Mouse (Mus musculus) ES-Bruce4 (cell line): ENCODE measurements around the gene Cenpt. TPM values are rescaled to one million over a fixed set of nuclear protein-coding genes. Genes with fewer than 3 reads are reported as not detected.

Source experiments
- H3K27ac ChIP-seq: 2 replicates; pipeline ENCODE4 v1.5.1; 2012; ENCODE audit warnings: low read length, inconsistent platforms; ENCODE audit not compliant: insufficient read depth
- H3K27me3 ChIP-seq: 2 replicates; pipeline ENCODE4 v1.6.1; 2012; ENCODE audit warnings: mild to moderate bottlenecking, low read length, inconsistent platforms; ENCODE audit not compliant: control insufficient read depth, poor library complexity, insufficient read depth, severe bottlenecking
- H3K36me3 ChIP-seq: 2 replicates; pipeline ENCODE4 v1.6.1; 2012; ENCODE audit warnings: inconsistent platforms, mild to moderate bottlenecking, low read length, moderate library complexity; ENCODE audit not compliant: control insufficient read depth, poor library complexity, insufficient read depth, severe bottlenecking
- H3K4me1 ChIP-seq: one replicate; pipeline ENCODE4 v1.8.1; 2011; ENCODE audit warnings: low read length; ENCODE audit not compliant: control insufficient read depth, insufficient read depth
- H3K4me3 ChIP-seq: 2 replicates; pipeline ENCODE4 v1.5.1; 2011; ENCODE audit warnings: low read depth, mild to moderate bottlenecking, low read length
- H3K9ac ChIP-seq: 2 replicates; pipeline ENCODE4 v1.6.1; 2012; ENCODE audit warnings: low read depth, mild to moderate bottlenecking, inconsistent platforms; ENCODE audit not compliant: poor library complexity, severe bottlenecking
- H3K9me3 ChIP-seq: replicated peaks from 2 replicates; pipeline ENCODE4 v1.6.1; 2012; ENCODE audit warnings: mild to moderate bottlenecking, low read length, inconsistent platforms; ENCODE audit not compliant: control insufficient read depth, poor library complexity, insufficient read depth, severe bottlenecking
- CTCF ChIP-seq: IDR thresholded peaks from one replicate; pipeline ENCODE4 v1.8.1; 2011; ENCODE audit warnings: low read depth, low read length
- EP300 ChIP-seq: IDR thresholded peaks from 2 replicates; pipeline ENCODE4 v1.6.1; 2011; ENCODE audit warnings: low read depth, low read length; ENCODE audit not compliant: insufficient read depth
- POLR2A ChIP-seq: IDR thresholded peaks from one replicate; pipeline ENCODE4 v1.8.1; 2011; ENCODE audit warnings: low read length; ENCODE audit not compliant: insufficient read depth
- polyA plus RNA-seq: library from polyadenylated mRNA; stranded (reverse); fragments of >200 nt; gene quantifications from 2 replicates; pipeline ENCODE4 v1.2.4, GENCODE M21; 2011; ENCODE audit warnings: low read depth; ENCODE audit not compliant: missing spikeins, insufficient read depth, insufficient read length

Gene Cenpt
- polyA plus RNA-seq, 1 experiment, result 97.6 TPM

GRCm38 (mm10) chr8:105851651-105852143 is 1.4 kb downstream of the Cenpt start:
- peaks cover 32% of the 10 kb centered on the region for H3K36me3 ChIP-seq
- H3K9ac ChIP-seq, result peak overlapping the region; percentile 71
- no peaks in the 10 kb centered on the region for H3K4me1 ChIP-seq
- H3K27ac ChIP-seq, result peak overlapping the region; percentile 51
- peak overlapping the region; percentile 98 for H3K4me3 ChIP-seq
- no peaks in the 10 kb centered on the region for H3K9me3 ChIP-seq
- peak; percentile 99 for TF ChIP-seq POLR2A
- peak; percentile 63; the same call in 1 of the 2 replicates for TF ChIP-seq EP300
- TF ChIP-seq CTCF, result no peak
- no peaks in the 10 kb centered on the region for H3K27me3 ChIP-seq

GRCm38 (mm10) chr8:105850611-105851010 is 2.5 kb downstream of the Cenpt start:
- H3K9ac ChIP-seq, result peak overlapping the region; percentile 82
- no peaks in the 10 kb centered on the region for H3K27me3 ChIP-seq
- no peaks in the 10 kb centered on the region for H3K9me3 ChIP-seq
- peaks cover 43% of the 10 kb centered on the region for H3K36me3 ChIP-seq
- no peaks in the 10 kb centered on the region for H3K4me1 ChIP-seq
- no peak for TF ChIP-seq CTCF
- no peak for TF ChIP-seq EP300
- no peak for TF ChIP-seq POLR2A
- H3K4me3 ChIP-seq, result peak overlapping the region; percentile 65
- peak overlapping the region; percentile 71 for H3K27ac ChIP-seq

GRCm38 (mm10) chr8:105850014-105850413 is 3.1 kb downstream of the Cenpt start:
- H3K9me3 ChIP-seq, result no peaks in the 10 kb centered on the region
- H3K9ac ChIP-seq, result peak overlapping the region; percentile 82
- peaks cover 49% of the 10 kb centered on the region for H3K36me3 ChIP-seq
- H3K27ac ChIP-seq, result peak overlapping the region; percentile 71
- no peak for TF ChIP-seq EP300
- no peak for TF ChIP-seq POLR2A
- TF ChIP-seq CTCF, result no peak
- H3K27me3 ChIP-seq, result no peaks in the 10 kb centered on the region
- H3K4me1 ChIP-seq, result no peaks in the 10 kb centered on the region
- H3K4me3 ChIP-seq, result peak overlapping the region; percentile 65

DNA sequence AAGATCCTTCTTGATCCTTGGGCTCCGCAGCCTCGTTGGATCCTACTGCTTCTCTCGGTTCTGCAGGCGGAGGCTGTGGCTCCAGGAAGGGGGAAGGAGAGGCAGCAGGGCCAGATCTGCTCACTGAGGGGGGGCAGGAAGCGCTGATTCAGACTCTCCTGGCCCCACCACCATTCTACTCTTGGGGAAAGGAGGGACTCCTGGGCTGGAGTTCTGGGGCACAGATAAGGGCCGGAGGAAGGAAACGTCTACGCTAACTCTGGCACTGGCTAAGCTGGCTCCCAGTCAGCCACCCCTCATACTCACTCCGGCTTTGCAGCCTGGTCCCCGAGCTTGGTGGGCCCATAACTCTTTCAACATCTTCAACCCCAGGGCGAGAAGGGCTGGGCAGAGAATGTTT is 6.4 kb downstream of the Cenpt start:
- Histone ChIP-seq H3K4me1 (no peaks in the 10 kb centered on the region), H3K9me3 (no peaks in the 10 kb centered on the region), H3K4me3 (no peak overlapping the region), H3K36me3 (peaks cover 64% of the 10 kb centered on the region), H3K27me3 (no peaks in the 10 kb centered on the region), H3K9ac (no peak overlapping the region), H3K27ac (no peak overlapping the region)
- TF ChIP-seq CTCF (no peak), EP300 (no peak), POLR2A (no peak)

DNA sequence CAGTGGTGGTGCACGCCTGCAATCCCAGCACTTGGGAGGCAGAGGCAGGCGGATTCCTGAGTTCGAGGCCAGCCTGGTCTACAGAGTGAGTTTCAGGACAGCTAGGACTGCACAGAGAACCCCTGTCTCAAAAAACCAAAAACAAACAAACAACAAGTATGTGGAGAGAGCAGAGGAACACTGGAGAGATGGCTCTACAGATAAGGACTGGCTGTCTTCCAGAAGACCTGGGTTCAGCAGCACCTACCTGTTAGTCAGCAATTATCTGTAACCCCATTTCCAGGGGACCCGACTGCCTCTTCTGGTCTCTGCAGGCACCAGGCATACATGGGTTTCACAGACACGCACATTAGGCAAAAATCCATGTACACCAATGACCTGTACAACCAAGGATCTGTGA is 13.9 kb downstream of the Cenpt start:
- Histone ChIP-seq H3K36me3 (peaks cover 7% of the 10 kb centered on the region), H3K4me3 (no peak overlapping the region), H3K9ac (no peak overlapping the region), H3K4me1 (no peaks in the 10 kb centered on the region), H3K27ac (no peak overlapping the region), H3K27me3 (no peaks in the 10 kb centered on the region), H3K9me3 (no peaks in the 10 kb centered on the region)
- TF ChIP-seq EP300, result no peak
- TF ChIP-seq CTCF, result no peak

- H3K9me3 ChIP-seq, result no peaks in the 10 kb centered on the region
- no peak overlapping the region for H3K4me3 ChIP-seq
- H3K36me3 ChIP-seq, result no peaks in the 10 kb centered on the region
- no peaks in the 10 kb centered on the region for H3K27me3 ChIP-seq
- H3K4me1 ChIP-seq, result no peaks in the 10 kb centered on the region
- no peak overlapping the region for H3K27ac ChIP-seq
- TF ChIP-seq POLR2A (no peak), EP300 (no peak), CTCF (no peak)
- no peak overlapping the region for H3K9ac ChIP-seq
Measured at GRCm38 (mm10) chr8:105836991-105837390, 16.1 kb downstream of the Cenpt start.
